Mouse (Mus musculus): ENCODE measurements at regions not wholly inside any gene's neighbourhood (a gene's known extent, or its start where the extent isn't known, plus 50 kb on each side); places are given as distances from the start of the nearest gene placed in this dataset.
A peak's percentile ranks its signal among the peaks of the same experiment; 100 is the strongest.

DNA sequence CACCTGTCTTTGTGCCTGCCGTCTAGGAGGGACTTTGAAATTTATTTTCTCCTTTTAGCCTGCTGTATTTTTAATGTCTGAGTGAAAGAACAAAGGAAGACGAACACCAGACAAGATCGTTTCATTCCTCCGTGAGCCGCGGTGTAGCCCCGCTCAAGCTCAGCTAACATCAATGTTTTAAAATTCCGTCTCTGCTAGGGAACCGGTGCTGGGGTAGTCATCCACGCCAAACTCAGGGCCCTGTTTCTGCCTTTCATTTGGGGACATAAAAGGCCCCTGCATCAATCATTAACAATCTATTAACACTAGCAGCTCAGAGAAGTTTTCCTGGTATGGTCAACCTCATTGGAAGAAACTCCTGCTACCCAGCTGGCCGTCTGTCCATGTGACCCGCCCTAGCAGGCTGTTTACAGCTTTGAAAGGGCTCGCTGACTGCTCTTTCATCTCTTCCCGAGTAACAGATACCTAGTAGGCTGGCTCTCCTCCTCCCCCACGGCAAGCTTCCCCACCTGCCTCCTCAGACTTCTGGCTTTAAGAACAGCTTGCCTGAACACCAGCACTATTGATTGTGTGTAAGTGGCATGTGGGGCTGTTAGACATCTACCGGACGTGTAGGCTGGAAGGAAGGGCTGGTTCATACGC, 65.0 kb upstream of the Mmp2 start:
- H3K4me1 ChIP-seq (ENCODE audit: control insufficient read depth in 2 of 2, insufficient read depth in 2 of 2, low read length in 2 of 2, poor library complexity in 1 of 2) = peaks cover 1 to 2% of the 10 kb centered on the region in 2 experiments; a peak in 1 of 4 replicates
- H3K4me3 ChIP-seq (ENCODE audit: insufficient read depth in 1 of 2, low read depth in 1 of 2, low read length in 2 of 2, poor library complexity in 1 of 2, severe bottlenecking in 1 of 2) = 0 out of 4 replicates have a peak overlapping the region, but pooled peaks of 1 of the 2 experiments have one; percentile 1
- H3K27ac ChIP-seq (ENCODE audit: insufficient read depth, low read depth, low read length, poor library complexity, severe bottlenecking) = no peak overlapping the region
- no peak overlapping the region for H3K9ac ChIP-seq (ENCODE audit: insufficient read depth, low read depth, low read length, poor library complexity, severe bottlenecking)
- in situ Hi-C loops (cut with MboI; ENCODE audit: low sequenced_read_pairs in 2 of 2, unreplicated experiment in 2 of 2) = no loop called here
- TF ChIP-seq ZC3H11A (IDR thresholded peaks at IDR 0.05; ENCODE audit: borderline replicate concordance, low read depth, low read length) (no peak), MAFK (IDR thresholded peaks at IDR 0.05; ENCODE audit: insufficient read depth, low read depth, low read length) (no peak), CHD2 (IDR thresholded peaks at IDR 0.05; ENCODE audit: low read depth, low read length) (no peak), ZNF384 (IDR thresholded peaks at IDR 0.05; ENCODE audit: low read depth, low read length) (no peak), HCFC1 (IDR thresholded peaks at IDR 0.05; ENCODE audit: borderline replicate concordance, insufficient read depth, low read length) (no peak)
- H3K36me3 ChIP-seq (ENCODE audit: control insufficient read depth, insufficient read depth, low read length, poor library complexity, severe bottlenecking) = no peaks in the 10 kb centered on the region
- no peaks in the 10 kb centered on the region for H3K9me3 ChIP-seq (ENCODE audit: control insufficient read depth, insufficient read depth, low read depth, low read length)
- no peak for DNase-seq (ENCODE audit: low read depth, low spot score)

GRCm38 (mm10) chr8:92771856-92772650, 55.0 kb upstream of the Mmp2 start:
- peak; percentile 72 for DNase-seq (ENCODE audit: low read depth, low spot score)
- no peak for TF ChIP-seq ZNF384 (IDR thresholded peaks at IDR 0.05; ENCODE audit: low read depth, low read length)
- no peak for TF ChIP-seq MAFK (IDR thresholded peaks at IDR 0.05; ENCODE audit: insufficient read depth, low read depth, low read length)
- no peak for TF ChIP-seq HCFC1 (IDR thresholded peaks at IDR 0.05; ENCODE audit: borderline replicate concordance, insufficient read depth, low read length)
- no peak for TF ChIP-seq ZC3H11A (IDR thresholded peaks at IDR 0.05; ENCODE audit: borderline replicate concordance, low read depth, low read length)
- TF ChIP-seq CHD2 (IDR thresholded peaks at IDR 0.05; ENCODE audit: low read depth, low read length) = no peak
- H3K9ac ChIP-seq (ENCODE audit: insufficient read depth, low read depth, low read length, poor library complexity, severe bottlenecking) = no peak overlapping the region

GRCm38 (mm10) chr8:92772826-92773225, 54.3 kb upstream of the Mmp2 start:
- H3K27ac ChIP-seq (ENCODE audit: insufficient read depth, low read depth, low read length, poor library complexity, severe bottlenecking) = no peak overlapping the region
- no peaks in the 10 kb centered on the region for H3K36me3 ChIP-seq (ENCODE audit: control insufficient read depth, insufficient read depth, low read length, poor library complexity, severe bottlenecking)
- no peak overlapping the region for H3K9ac ChIP-seq (ENCODE audit: insufficient read depth, low read depth, low read length, poor library complexity, severe bottlenecking)
- no peak for DNase-seq (ENCODE audit: low read depth, low spot score)
- in situ Hi-C loops (cut with MboI; ENCODE audit: low sequenced_read_pairs in 2 of 2, unreplicated experiment in 2 of 2) = no loop called here
- H3K9me3 ChIP-seq (ENCODE audit: control insufficient read depth, insufficient read depth, low read depth, low read length) = no peaks in the 10 kb centered on the region
- peaks cover 2 to 23% of the 10 kb centered on the region in 2 experiments for H3K4me1 ChIP-seq (ENCODE audit: control insufficient read depth in 2 of 2, insufficient read depth in 2 of 2, low read length in 2 of 2, poor library complexity in 1 of 2)
- H3K4me3 ChIP-seq (ENCODE audit: insufficient read depth in 1 of 2, low read depth in 1 of 2, low read length in 2 of 2, poor library complexity in 1 of 2, severe bottlenecking in 1 of 2) = peak overlapping the region in 1 of 2 experiments; percentile 70; a peak in 1 of 4 replicates
- TF ChIP-seq ZC3H11A (IDR thresholded peaks at IDR 0.05; ENCODE audit: borderline replicate concordance, low read depth, low read length) = no peak
- no peak for TF ChIP-seq CHD2 (IDR thresholded peaks at IDR 0.05; ENCODE audit: low read depth, low read length)
- TF ChIP-seq MAFK (IDR thresholded peaks at IDR 0.05; ENCODE audit: insufficient read depth, low read depth, low read length) = no peak
- TF ChIP-seq ZNF384 (IDR thresholded peaks at IDR 0.05; ENCODE audit: low read depth, low read length) = no peak
- TF ChIP-seq HCFC1 (IDR thresholded peaks at IDR 0.05; ENCODE audit: borderline replicate concordance, insufficient read depth, low read length) = no peak

More at GRCm38 (mm10) chr8:92771856-92772650, 55.0 kb upstream of the Mmp2 start:
- no peaks in the 10 kb centered on the region for H3K9me3 ChIP-seq (ENCODE audit: control insufficient read depth, insufficient read depth, low read depth, low read length)
- peak overlapping the region; percentile 32 to 70; a peak in 3 of 4 replicates for H3K4me3 ChIP-seq (ENCODE audit: insufficient read depth in 1 of 2, low read depth in 1 of 2, low read length in 2 of 2, poor library complexity in 1 of 2, severe bottlenecking in 1 of 2)
- peaks cover 2 to 19% of the 10 kb centered on the region in 2 experiments for H3K4me1 ChIP-seq (ENCODE audit: control insufficient read depth in 2 of 2, insufficient read depth in 2 of 2, low read length in 2 of 2, poor library complexity in 1 of 2)
- in situ Hi-C loops (cut with MboI; ENCODE audit: low sequenced_read_pairs in 2 of 2, unreplicated experiment in 2 of 2) = no loop called here
- no peaks in the 10 kb centered on the region for H3K36me3 ChIP-seq (ENCODE audit: control insufficient read depth, insufficient read depth, low read length, poor library complexity, severe bottlenecking)
- H3K27ac ChIP-seq (ENCODE audit: insufficient read depth, low read depth, low read length, poor library complexity, severe bottlenecking) = peak overlapping the region; percentile 61

- Histone ChIP-seq H3K4me1 (ENCODE audit: control insufficient read depth in 2 of 2, insufficient read depth in 2 of 2, low read length in 2 of 2, poor library complexity in 1 of 2) (peaks cover 2 to 23% of the 10 kb centered on the region in 2 experiments), H3K36me3 (ENCODE audit: control insufficient read depth, insufficient read depth, low read length, poor library complexity, severe bottlenecking) (no peaks in the 10 kb centered on the region), H3K4me3 (ENCODE audit: insufficient read depth in 1 of 2, low read depth in 1 of 2, low read length in 2 of 2, poor library complexity in 1 of 2, severe bottlenecking in 1 of 2) (no peak overlapping the region), H3K9ac (ENCODE audit: insufficient read depth, low read depth, low read length, poor library complexity, severe bottlenecking) (no peak overlapping the region), H3K9me3 (ENCODE audit: control insufficient read depth, insufficient read depth, low read depth, low read length) (no peaks in the 10 kb centered on the region), H3K27ac (ENCODE audit: insufficient read depth, low read depth, low read length, poor library complexity, severe bottlenecking) (no peak overlapping the region)
- in situ Hi-C loops (cut with MboI; ENCODE audit: low sequenced_read_pairs in 2 of 2, unreplicated experiment in 2 of 2) = no loop called here
- no peak for TF ChIP-seq MAFK (IDR thresholded peaks at IDR 0.05; ENCODE audit: insufficient read depth, low read depth, low read length)
- TF ChIP-seq CHD2 (IDR thresholded peaks at IDR 0.05; ENCODE audit: low read depth, low read length) = no peak
- TF ChIP-seq HCFC1 (IDR thresholded peaks at IDR 0.05; ENCODE audit: borderline replicate concordance, insufficient read depth, low read length) = no peak
- no peak for TF ChIP-seq ZNF384 (IDR thresholded peaks at IDR 0.05; ENCODE audit: low read depth, low read length)
- no peak for TF ChIP-seq ZC3H11A (IDR thresholded peaks at IDR 0.05; ENCODE audit: borderline replicate concordance, low read depth, low read length)
- no peak for DNase-seq (ENCODE audit: low read depth, low spot score)
Measured at GRCm38 (mm10) chr8:92775186-92775585, 51.9 kb upstream of the Mmp2 start.
